Mouse (Mus musculus): ENCODE data around the gene Gosr2. TPM values are rescaled to one million over a fixed set of nuclear protein-coding genes. Genes with fewer than 3 reads are reported as not detected.
"Not testable (repeated sequence)": the region's sequence is repeated elsewhere in the genome, so short reads cannot be mapped to it uniquely, and the experiment has no call there.

The Gosr2 gene
- polyA plus RNA-seq, 1 experiment from 2014 or later, result 89.9 TPM

DNA sequence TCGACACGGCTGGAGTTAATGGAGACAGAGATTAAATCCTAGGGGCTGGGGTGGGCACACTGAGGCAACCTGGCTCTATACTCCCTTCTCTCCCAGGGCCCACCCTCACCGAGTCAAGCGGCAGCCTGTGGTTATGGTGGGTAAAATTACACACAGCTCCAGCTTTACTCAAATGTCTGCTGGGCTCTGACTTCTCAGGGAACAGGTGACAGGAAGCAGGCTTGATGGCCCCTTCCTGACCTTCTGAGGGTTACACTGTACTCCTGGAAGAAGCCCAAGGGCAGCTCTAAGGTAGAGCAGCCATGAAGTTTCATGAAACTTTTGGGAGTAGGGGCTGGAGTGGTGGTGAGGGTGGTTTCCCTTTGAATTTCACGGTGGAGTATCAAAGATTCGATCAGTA is 11.0 kb downstream of the Gosr2 start:
- Histone ChIP-seq H3K27ac (replicated peaks; ENCODE audit: low read depth, low read length) (no peak overlapping the region), H3K9me3 (replicated peaks; ENCODE audit: control insufficient read depth, low read length) (no peaks in the 10 kb centered on the region), H3K27me3 (ENCODE audit: control insufficient read depth, insufficient read depth, low read length) (no peaks in the 10 kb centered on the region), H3K4me3 (ENCODE audit: low read depth, low read length) (no peak overlapping the region), H3K36me3 (replicated peaks; ENCODE audit: control insufficient read depth, insufficient read depth, low read depth, low read length) (peaks cover 5% of the 10 kb centered on the region), H3K9ac (replicated peaks; ENCODE audit: low read length) (no peak overlapping the region), H3K4me1 (ENCODE audit: control insufficient read depth, insufficient read depth, low read length) (no peaks in the 10 kb centered on the region), H3K4me2 (ENCODE audit: low read depth, low read length) (no peak overlapping the region)
- WGBS, result 75% methylated on average over 6 of the region's 6 CpGs
- no peak for ATAC-seq (replicated peaks; ENCODE audit: insufficient number of reproducible peaks, low FRiP score, low TSS enrichment, low read depth)
- DNase-seq (ENCODE audit: low spot score), result peak; percentile 14

DNA sequence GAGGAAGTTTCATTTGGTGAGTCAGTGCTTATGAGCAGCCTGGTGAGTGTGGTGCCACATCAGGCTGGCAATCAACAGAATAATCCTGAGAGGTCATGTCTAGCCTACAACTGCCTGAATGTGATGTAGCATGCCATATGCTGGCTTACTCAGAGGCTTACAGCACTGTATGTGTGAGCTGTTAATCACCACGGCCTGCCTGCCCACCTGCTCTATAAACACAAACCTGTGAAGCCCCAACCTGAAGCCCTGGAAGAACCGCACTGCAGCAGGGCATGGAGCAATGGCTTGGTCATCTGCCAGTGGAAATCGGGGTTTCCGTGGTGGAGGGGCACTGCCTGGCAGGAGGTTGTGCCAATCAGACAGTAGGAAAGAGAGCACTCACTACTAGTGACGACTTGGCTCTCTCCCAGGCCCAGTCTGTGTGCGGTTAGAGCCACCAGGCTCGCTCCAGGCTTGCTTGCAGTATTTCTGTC is 12.4 kb downstream of the Gosr2 start:
- ATAC-seq (replicated peaks; ENCODE audit: insufficient number of reproducible peaks, low FRiP score, low TSS enrichment, low read depth) (no peak), DNase-seq (ENCODE audit: low spot score) (no peak)
- H3K4me2 ChIP-seq (ENCODE audit: low read depth, low read length), result no peak overlapping the region
- H3K9ac ChIP-seq (replicated peaks; ENCODE audit: low read length), result no peak overlapping the region
- H3K9me3 ChIP-seq (replicated peaks; ENCODE audit: control insufficient read depth, low read length), result no peaks in the 10 kb centered on the region
- no peaks in the 10 kb centered on the region for H3K4me1 ChIP-seq (ENCODE audit: control insufficient read depth, insufficient read depth, low read length)
- H3K27ac ChIP-seq (replicated peaks; ENCODE audit: low read depth, low read length), result no peak overlapping the region
- WGBS, result 92% methylated on average over 7 of the region's 7 CpGs
- H3K36me3 ChIP-seq (replicated peaks; ENCODE audit: control insufficient read depth, insufficient read depth, low read depth, low read length), result peaks cover 5% of the 10 kb centered on the region
- no peak overlapping the region for H3K4me3 ChIP-seq (ENCODE audit: low read depth, low read length)
- H3K27me3 ChIP-seq (ENCODE audit: control insufficient read depth, insufficient read depth, low read length), result no peaks in the 10 kb centered on the region

DNA sequence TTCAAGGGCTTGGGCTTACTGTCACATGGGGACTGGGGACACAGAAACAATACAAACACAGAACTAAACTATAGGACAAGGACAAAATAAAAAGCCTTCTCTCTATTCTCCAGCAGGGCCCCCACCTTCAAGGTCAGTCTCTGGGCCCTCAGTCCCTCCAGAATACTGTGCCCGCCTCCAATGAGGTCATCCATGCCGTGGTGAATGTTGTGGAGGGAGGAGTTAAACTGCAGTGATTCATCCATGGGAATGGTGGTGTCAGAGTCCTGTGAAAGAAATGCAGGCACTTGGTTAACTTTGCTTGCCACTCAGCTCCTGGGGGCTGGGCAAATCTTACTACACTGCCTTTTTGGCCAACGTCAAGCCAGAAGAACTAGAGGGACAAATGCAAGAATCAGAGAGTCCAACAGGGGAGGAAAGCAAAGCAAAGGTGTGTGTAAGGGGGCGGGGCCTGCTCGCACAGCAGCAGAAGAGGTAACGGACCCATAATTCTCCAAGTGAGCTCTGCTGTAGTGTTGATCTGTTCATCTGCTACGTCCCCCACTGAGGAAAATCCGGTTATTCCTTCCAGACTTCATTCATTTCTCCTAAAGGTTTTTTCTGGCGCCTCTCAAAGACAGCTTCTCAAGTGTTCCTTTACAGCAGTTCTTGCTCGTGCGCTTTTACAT is 13.9 kb downstream of the Gosr2 start:
- Histone ChIP-seq H3K27ac (replicated peaks; ENCODE audit: low read depth, low read length) (no peak overlapping the region), H3K4me1 (ENCODE audit: control insufficient read depth, insufficient read depth, low read length) (no peaks in the 10 kb centered on the region), H3K27me3 (ENCODE audit: control insufficient read depth, insufficient read depth, low read length) (no peaks in the 10 kb centered on the region), H3K4me2 (ENCODE audit: low read depth, low read length) (no peak overlapping the region), H3K36me3 (replicated peaks; ENCODE audit: control insufficient read depth, insufficient read depth, low read depth, low read length) (peaks cover 5% of the 10 kb centered on the region), H3K4me3 (ENCODE audit: low read depth, low read length) (no peak overlapping the region), H3K9ac (replicated peaks; ENCODE audit: low read length) (no peak overlapping the region), H3K9me3 (replicated peaks; ENCODE audit: control insufficient read depth, low read length) (no peaks in the 10 kb centered on the region)
- WGBS, result 87% methylated on average over 11 of the region's 11 CpGs
- DNase-seq (ENCODE audit: low spot score) (no peak), ATAC-seq (replicated peaks; ENCODE audit: insufficient number of reproducible peaks, low FRiP score, low TSS enrichment, low read depth) (no peak)

DNA sequence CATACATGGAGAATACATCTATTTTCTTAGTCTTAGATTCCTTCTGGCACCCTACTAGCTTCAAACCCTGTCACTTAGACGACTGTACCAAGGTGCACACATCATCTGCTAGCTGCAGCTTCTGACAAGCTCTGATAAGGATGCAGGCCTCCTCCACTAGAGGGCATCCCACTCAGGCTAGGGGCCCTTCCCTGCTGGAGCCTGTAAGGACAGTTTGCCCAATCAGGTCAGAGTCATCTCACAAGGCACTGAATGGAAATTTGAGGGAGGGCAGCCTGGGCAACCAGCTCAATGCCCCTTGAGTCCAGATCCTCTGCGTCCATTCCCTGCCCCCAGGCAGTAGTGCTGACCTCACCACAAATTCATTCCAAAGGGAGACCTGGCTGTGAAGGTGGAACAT is 20.7 kb downstream of the Gosr2 start:
- not testable (repeated sequence) for H3K27ac ChIP-seq (replicated peaks; ENCODE audit: low read depth, low read length); H3K36me3 ChIP-seq (replicated peaks; ENCODE audit: control insufficient read depth, insufficient read depth, low read depth, low read length); H3K27me3 ChIP-seq (ENCODE audit: control insufficient read depth, insufficient read depth, low read length); ATAC-seq (replicated peaks; ENCODE audit: insufficient number of reproducible peaks, low FRiP score, low TSS enrichment, low read depth); H3K9me3 ChIP-seq (replicated peaks; ENCODE audit: control insufficient read depth, low read length); H3K4me2 ChIP-seq (ENCODE audit: low read depth, low read length); H3K4me1 ChIP-seq (ENCODE audit: control insufficient read depth, insufficient read depth, low read length); H3K9ac ChIP-seq (replicated peaks; ENCODE audit: low read length); H3K4me3 ChIP-seq (ENCODE audit: low read depth, low read length)
- peak; percentile 66 for DNase-seq (ENCODE audit: low spot score)
- 21% methylated on average over 2 of the region's 2 CpGs for WGBS

DNA sequence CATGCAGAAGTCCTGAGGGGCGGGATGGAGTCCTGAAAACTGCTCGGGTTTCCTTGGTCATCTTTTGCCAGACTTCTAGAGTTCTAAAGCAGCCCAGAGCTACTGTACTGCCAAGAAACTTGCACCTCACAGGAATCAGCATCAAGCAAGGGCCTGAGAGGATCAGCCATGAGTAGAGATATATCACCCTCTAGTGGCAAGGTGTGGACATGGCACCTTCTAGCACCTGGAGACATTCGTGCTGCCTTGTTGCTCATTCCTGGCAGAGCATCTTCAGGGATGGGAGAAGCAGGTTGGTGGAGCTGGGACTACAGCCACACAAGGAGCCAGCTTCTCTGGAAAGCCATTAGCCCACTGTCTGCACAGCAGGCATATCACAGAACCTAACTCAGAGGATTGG is 22.1 kb downstream of the Gosr2 start:
- Histone ChIP-seq H3K27me3 (ENCODE audit: control insufficient read depth, insufficient read depth, low read length) (no peaks in the 10 kb centered on the region), H3K9ac (replicated peaks; ENCODE audit: low read length) (no peak overlapping the region), H3K9me3 (replicated peaks; ENCODE audit: control insufficient read depth, low read length) (no peaks in the 10 kb centered on the region), H3K27ac (replicated peaks; ENCODE audit: low read depth, low read length) (no peak overlapping the region), H3K36me3 (replicated peaks; ENCODE audit: control insufficient read depth, insufficient read depth, low read depth, low read length) (peaks cover 4% of the 10 kb centered on the region; the same call in 1 of the 2 replicates), H3K4me3 (ENCODE audit: low read depth, low read length) (no peak overlapping the region), H3K4me1 (ENCODE audit: control insufficient read depth, insufficient read depth, low read length) (no peaks in the 10 kb centered on the region), H3K4me2 (ENCODE audit: low read depth, low read length) (no peak overlapping the region)
- peak; percentile 82 for DNase-seq (ENCODE audit: low spot score)
- ATAC-seq (replicated peaks; ENCODE audit: insufficient number of reproducible peaks, low FRiP score, low TSS enrichment, low read depth), result no peak
- WGBS, result 29% methylated on average over 3 of the region's 3 CpGs

DNA sequence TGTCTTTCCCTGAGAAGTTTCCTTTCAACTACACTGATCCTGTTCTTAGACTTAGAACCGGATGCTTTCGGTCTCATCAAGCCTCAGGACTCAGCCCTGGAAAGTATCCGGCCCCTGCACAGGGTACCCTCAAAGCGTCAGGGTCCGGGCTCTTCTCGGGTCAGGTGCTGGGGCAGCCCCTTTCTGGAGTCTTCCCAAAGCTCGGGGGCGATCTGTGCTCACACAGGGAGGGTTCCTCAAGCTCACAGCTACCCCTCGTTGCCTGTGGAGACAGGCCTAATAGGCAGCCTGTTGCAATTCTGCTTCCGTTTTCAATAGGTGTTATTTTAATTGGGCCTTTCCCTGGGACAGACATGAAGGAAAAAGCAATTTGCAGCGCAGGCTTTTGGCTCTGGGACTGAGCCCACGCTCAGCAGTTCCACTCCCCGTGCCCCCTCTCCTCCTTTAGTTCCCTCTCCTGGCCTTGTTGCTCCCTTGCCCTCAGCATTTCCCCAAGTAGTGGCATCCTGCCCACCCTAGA is 30.7 kb downstream of the Gosr2 start:
- no peaks in the 10 kb centered on the region for H3K4me1 ChIP-seq (ENCODE audit: control insufficient read depth, insufficient read depth, low read length)
- ATAC-seq (replicated peaks; ENCODE audit: insufficient number of reproducible peaks, low FRiP score, low TSS enrichment, low read depth) (no peak), DNase-seq (ENCODE audit: low spot score) (no peak)
- no peak overlapping the region for H3K4me3 ChIP-seq (ENCODE audit: low read depth, low read length)
- no peak overlapping the region for H3K4me2 ChIP-seq (ENCODE audit: low read depth, low read length)
- 59% methylated on average over 13 of the region's 13 CpGs for WGBS
- H3K9ac ChIP-seq (replicated peaks; ENCODE audit: low read length), result no peak overlapping the region
- no peak overlapping the region for H3K27ac ChIP-seq (replicated peaks; ENCODE audit: low read depth, low read length)
- H3K36me3 ChIP-seq (replicated peaks; ENCODE audit: control insufficient read depth, insufficient read depth, low read depth, low read length), result no peaks in the 10 kb centered on the region
- no peaks in the 10 kb centered on the region; the same call in 1 of the 2 replicates for H3K27me3 ChIP-seq (ENCODE audit: control insufficient read depth, insufficient read depth, low read length)
- H3K9me3 ChIP-seq (replicated peaks; ENCODE audit: control insufficient read depth, low read length), result no peaks in the 10 kb centered on the region

DNA sequence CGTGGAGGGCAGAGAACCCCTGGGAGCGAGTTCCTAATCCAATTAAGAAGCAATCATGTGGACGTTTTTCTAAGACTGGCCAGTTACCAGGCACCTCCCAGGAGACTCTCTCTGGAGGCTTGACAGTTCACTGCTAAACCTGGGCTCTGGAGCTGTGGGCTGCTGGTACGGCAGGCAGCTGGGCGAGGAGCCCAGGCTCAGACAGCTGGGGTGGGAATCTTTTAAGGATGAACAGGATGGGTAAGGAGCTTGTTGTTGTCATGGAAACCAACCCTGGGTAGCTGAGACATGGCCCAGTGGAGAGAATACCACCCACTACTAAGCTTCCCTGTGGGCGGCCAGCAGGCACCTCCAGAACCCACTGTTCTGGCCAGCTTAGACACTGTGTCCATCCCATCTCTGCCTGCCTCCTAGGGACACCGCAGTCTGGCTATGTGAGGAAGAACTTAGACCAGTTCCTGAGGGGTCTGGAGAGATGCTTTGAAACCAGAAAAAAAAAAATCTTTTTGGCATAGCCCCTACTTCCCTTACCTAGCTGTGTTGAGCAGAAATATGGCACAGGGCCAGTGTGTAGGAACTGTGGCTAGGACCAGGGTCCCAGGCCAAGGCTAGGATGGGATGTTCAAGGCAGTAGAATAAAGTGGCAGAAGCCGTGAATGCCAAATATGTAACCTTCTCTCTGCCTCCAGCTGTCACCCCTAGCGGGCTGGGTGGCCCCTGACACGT is 31.4 kb downstream of the Gosr2 start:
- Histone ChIP-seq H3K27ac (replicated peaks; ENCODE audit: low read depth, low read length) (no peak overlapping the region), H3K4me1 (ENCODE audit: control insufficient read depth, insufficient read depth, low read length) (no peaks in the 10 kb centered on the region), H3K9me3 (replicated peaks; ENCODE audit: control insufficient read depth, low read length) (no peaks in the 10 kb centered on the region), H3K4me2 (ENCODE audit: low read depth, low read length) (no peak overlapping the region), H3K4me3 (ENCODE audit: low read depth, low read length) (no peak overlapping the region), H3K9ac (replicated peaks; ENCODE audit: low read length) (no peak overlapping the region; the same call in 1 of the 2 replicates), H3K36me3 (replicated peaks; ENCODE audit: control insufficient read depth, insufficient read depth, low read depth, low read length) (no peaks in the 10 kb centered on the region), H3K27me3 (ENCODE audit: control insufficient read depth, insufficient read depth, low read length) (no peaks in the 10 kb centered on the region; the same call in 1 of the 2 replicates)
- ATAC-seq (replicated peaks; ENCODE audit: insufficient number of reproducible peaks, low FRiP score, low TSS enrichment, low read depth) (no peak), DNase-seq (ENCODE audit: low spot score) (no peak)
- WGBS, result 23% methylated on average over 10 of the region's 10 CpGs

DNA sequence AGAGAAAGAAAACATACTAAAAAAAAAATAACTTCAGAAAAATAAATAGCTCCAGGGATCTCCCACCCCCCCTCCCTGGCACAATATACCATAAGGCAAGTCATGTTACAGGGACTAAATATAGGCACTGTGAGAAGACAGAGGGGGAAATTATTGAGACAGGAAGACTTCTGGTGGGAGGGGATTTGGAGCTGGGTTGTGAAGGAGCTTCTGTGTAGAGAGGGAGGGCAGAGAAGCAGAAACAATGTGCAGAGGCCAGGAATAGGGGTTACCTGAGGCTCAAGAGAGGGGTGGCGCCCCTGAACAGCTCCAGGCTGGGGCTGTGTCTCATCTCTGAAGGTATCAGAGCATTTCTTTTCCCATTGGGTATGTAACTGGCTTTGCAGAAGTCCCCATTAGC is 32.0 kb downstream of the Gosr2 start:
- Histone ChIP-seq H3K4me1 (ENCODE audit: control insufficient read depth, insufficient read depth, low read length) (no peaks in the 10 kb centered on the region), H3K36me3 (replicated peaks; ENCODE audit: control insufficient read depth, insufficient read depth, low read depth, low read length) (no peaks in the 10 kb centered on the region), H3K27ac (replicated peaks; ENCODE audit: low read depth, low read length) (no peak overlapping the region), H3K9me3 (replicated peaks; ENCODE audit: control insufficient read depth, low read length) (no peaks in the 10 kb centered on the region), H3K4me2 (ENCODE audit: low read depth, low read length) (no peak overlapping the region), H3K9ac (replicated peaks; ENCODE audit: low read length) (no peak overlapping the region), H3K4me3 (ENCODE audit: low read depth, low read length) (no peak overlapping the region), H3K27me3 (ENCODE audit: control insufficient read depth, insufficient read depth, low read length) (no peaks in the 10 kb centered on the region; the same call in 1 of the 2 replicates)
- DNase-seq (ENCODE audit: low spot score) (no peak), ATAC-seq (replicated peaks; ENCODE audit: insufficient number of reproducible peaks, low FRiP score, low TSS enrichment, low read depth) (no peak)
- WGBS, result 54% methylated on average over 1 of the region's 1 CpGs
